In the genomic region with DNA sequence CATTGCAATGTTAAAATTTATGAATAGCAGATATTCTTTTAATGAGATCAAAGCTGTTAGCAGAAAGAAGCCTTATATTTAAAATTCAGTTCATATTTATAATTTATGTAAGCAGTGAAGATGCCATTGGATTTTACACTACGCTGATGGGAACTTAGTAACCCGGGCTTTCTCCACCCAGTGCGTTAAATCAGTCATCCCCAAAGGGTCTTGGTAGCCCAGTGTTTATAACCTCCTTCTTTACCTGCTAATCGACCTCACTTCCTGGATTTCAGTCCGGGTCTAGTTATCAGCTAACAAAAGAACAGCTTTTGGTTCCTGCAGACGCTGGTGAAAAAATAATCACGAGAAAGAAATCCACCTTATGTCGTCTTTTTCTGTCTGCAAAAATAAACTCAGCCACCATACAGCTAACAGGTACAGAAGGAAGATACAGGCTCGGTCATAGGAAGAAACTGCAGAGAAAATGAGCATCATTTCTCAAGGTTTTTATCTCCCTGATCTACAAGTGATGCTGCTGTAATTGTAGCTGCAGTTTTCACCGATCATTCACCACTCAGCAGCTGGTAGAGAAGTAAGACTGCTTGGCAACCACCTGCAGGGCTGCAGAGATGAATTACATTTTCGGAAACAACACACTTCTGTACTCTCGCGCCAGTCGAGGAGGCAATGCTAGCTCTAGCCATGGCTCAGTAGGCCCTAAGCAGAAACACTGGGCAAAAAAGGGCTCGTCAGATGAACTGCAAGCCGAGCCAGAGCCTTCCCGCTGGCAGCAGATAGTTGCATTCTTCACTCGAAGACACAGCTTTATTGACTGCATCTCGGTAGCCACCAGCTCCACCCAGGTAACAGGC, we compare ENCODE assay signal across 8 mouse cellular contexts.
A peak's percentile ranks its signal among the peaks of the same experiment; 100 is the strongest.
DNase-seq lines count a peak whose midpoint lies in the region; ATAC-seq and TF ChIP-seq lines count a peak whose summit lies in the region.

No protein-coding gene starts in this region.

- H3K9me3 ChIP-seq in hindbrain, embryonic 14.5 days (ENCODE audit: control insufficient read depth, low read length), result no peaks in the 10 kb centered on the region
- no peaks in the 10 kb centered on the region for H3K9me3 ChIP-seq in midbrain, embryonic 16.5 days (replicated peaks; ENCODE audit: control insufficient read depth, low read length, poor library complexity, severe bottlenecking)
- no peaks in the 10 kb centered on the region for H3K9me3 ChIP-seq in lung, postnatal 0 days (ENCODE audit: low read length)

- DNase-seq in R1 (ENCODE audit: low read depth, low spot score) (peak; percentile 10), adipocyte (ENCODE audit: low spot score) (no peak)
- DNase-seq in cerebellum, adult 8-10 months, result peak; percentile 70
- peak; percentile 55 for DNase-seq in hindbrain, embryonic 14.5 days (ENCODE audit: low spot score)
- DNase-seq in lung, postnatal 0 days (ENCODE audit: low spot score), result no peak

- TF ChIP-seq CTCF in lung, postnatal 0 days (IDR thresholded peaks at IDR 0.05), result no peak

- no peak for TF ChIP-seq EP300 in lung, postnatal 0 days (IDR thresholded peaks at IDR 0.05)

- H3K36me3 ChIP-seq in hindbrain, embryonic 14.5 days (replicated peaks; ENCODE audit: control insufficient read depth, insufficient read depth), result no peaks in the 10 kb centered on the region
- H3K36me3 ChIP-seq in midbrain, embryonic 16.5 days (ENCODE audit: control insufficient read depth, insufficient read depth, low read length), result no peaks in the 10 kb centered on the region
- H3K36me3 ChIP-seq in lung, postnatal 0 days (ENCODE audit: insufficient read depth, low read length), result no peaks in the 10 kb centered on the region

- peak overlapping the region; percentile 41 for H3K4me2 ChIP-seq in hindbrain, embryonic 14.5 days (replicated peaks)
- H3K4me2 ChIP-seq in midbrain, embryonic 16.5 days (ENCODE audit: low read length), result peak overlapping the region; percentile 53
- no peak overlapping the region for H3K4me2 ChIP-seq in lung, postnatal 0 days (replicated peaks; ENCODE audit: low read depth, low read length)

- WGBS in hindbrain, embryonic 14.5 days, result 66% methylated on average over 19 of the region's 19 CpGs
- WGBS in midbrain, embryonic 16.5 days, result 51% methylated on average over 19 of the region's 19 CpGs
- 69% methylated on average over 19 of the region's 19 CpGs for WGBS in lung, postnatal 0 days

- 0 out of 2 replicates have a peak, but pooled peaks have one; percentile 17 for ATAC-seq in hindbrain, embryonic 14.5 days (ENCODE audit: low FRiP score)
- ATAC-seq in midbrain, embryonic 16.5 days, result peak; percentile 68; the same call in 1 of the 2 replicates
- no peak for ATAC-seq in erythroblast, adult 5-6 weeks (replicated peaks; ENCODE audit: low FRiP score, poor library complexity, severe bottlenecking)
- ATAC-seq in lung, postnatal 0 days, result no peak
- ATAC-seq in megakaryocyte-erythroid progenitor cell, adult 5-6 weeks (replicated peaks; ENCODE audit: low FRiP score, low TSS enrichment, poor library complexity, severe bottlenecking), result no peak

- peak overlapping the region; percentile 17 for H3K9ac ChIP-seq in hindbrain, embryonic 14.5 days
- peak overlapping the region; percentile 62 for H3K9ac ChIP-seq in midbrain, embryonic 16.5 days (ENCODE audit: low read depth, low read length)
- no peak overlapping the region for H3K9ac ChIP-seq in lung, postnatal 0 days (replicated peaks; ENCODE audit: low read depth)

- peak overlapping the region; percentile 49 for H3K27ac ChIP-seq in hindbrain, embryonic 14.5 days
- peak overlapping the region; percentile 88 for H3K27ac ChIP-seq in midbrain, embryonic 16.5 days (ENCODE audit: low read length)
- H3K27ac ChIP-seq in lung, postnatal 0 days (ENCODE audit: low read length), result no peak overlapping the region

- H3K27me3 ChIP-seq in hindbrain, embryonic 14.5 days (ENCODE audit: control insufficient read depth, insufficient read depth, low read length), result no peaks in the 10 kb centered on the region
- H3K27me3 ChIP-seq in midbrain, embryonic 16.5 days (ENCODE audit: control insufficient read depth, insufficient read depth, low read depth, low read length), result no peaks in the 10 kb centered on the region
- no peaks in the 10 kb centered on the region for H3K27me3 ChIP-seq in lung, postnatal 0 days (replicated peaks; ENCODE audit: insufficient read depth, low read length)

- H3K4me1 ChIP-seq in hindbrain, embryonic 14.5 days (replicated peaks; ENCODE audit: control insufficient read depth, insufficient read depth, low read length), result no peaks in the 10 kb centered on the region
- H3K4me1 ChIP-seq in midbrain, embryonic 16.5 days (ENCODE audit: control insufficient read depth, insufficient read depth, low read length), result peaks cover 10% of the 10 kb centered on the region; the same call in 1 of the 2 replicates
- no peaks in the 10 kb centered on the region for H3K4me1 ChIP-seq in lung, postnatal 0 days (ENCODE audit: insufficient read depth, low read depth, low read length)

- H3K4me3 ChIP-seq in hindbrain, embryonic 14.5 days (replicated peaks; ENCODE audit: low read length), result peak overlapping the region; percentile 15; the same call in 1 of the 2 replicates
- peak overlapping the region; percentile 33 for H3K4me3 ChIP-seq in midbrain, embryonic 16.5 days (ENCODE audit: low read depth, low read length)
- H3K4me3 ChIP-seq in lung, postnatal 0 days (ENCODE audit: low read depth, low read length), result no peak overlapping the region

Comparison
In these comparisons a context has a peak if more than half of its experiments do, and no peak if none do; other contexts are left out.
1. DNase-seq: peak in R1 (single experiment), cerebellum, adult 8-10 months (single experiment) and hindbrain, embryonic 14.5 days (single experiment); none in lung, postnatal 0 days (single experiment) and adipocyte (single experiment).
2. ATAC-seq: peak in hindbrain, embryonic 14.5 days (single experiment) and midbrain, embryonic 16.5 days (single experiment); none in erythroblast, adult 5-6 weeks (single experiment), lung, postnatal 0 days (single experiment) and megakaryocyte-erythroid progenitor cell, adult 5-6 weeks (single experiment).